16 mouse cellular contexts compared by ENCODE assay signal in genomic region chr16:90885351-90885750, GRCm38 (mm10). TPM values are rescaled to one million over a fixed set of nuclear protein-coding genes. Genes with fewer than 3 reads are reported as not detected.
DNase-seq lines count a peak whose midpoint lies in the region; ATAC-seq and TF ChIP-seq lines count a peak whose summit lies in the region.
"Had no signal": no experiment of that assay in that cellular context is flagged by ENCODE, and none has a peak within 500 bp of the region (broad histone marks: within the 10 kb centered on the region; RNA-seq: fewer than 3 reads in every experiment).

No protein-coding gene starts in this region.

- intact Hi-C loops in heart, adult 2 months (cut with DNase I): no loop called here

- peaks cover 13% of the 10 kb centered on the region for H3K4me1 ChIP-seq in heart, embryonic 16.5 days (ENCODE audit: control insufficient read depth, insufficient read depth, low read length)
- H3K4me1 ChIP-seq in heart, adult 2 months (ENCODE audit: control insufficient read depth, insufficient read depth, low read length): peaks cover 6% of the 10 kb centered on the region
- H3K4me1 ChIP-seq in midbrain, embryonic 11.5 days (ENCODE audit: control insufficient read depth, insufficient read depth, low read length): no peaks in the 10 kb centered on the region
- no peaks in the 10 kb centered on the region for H3K4me1 ChIP-seq in midbrain, embryonic 13.5 days (replicated peaks)
- H3K4me1 ChIP-seq in embryonic fibroblast, embryonic 13.5 days (ENCODE audit: control insufficient read depth, insufficient read depth, low read length): peaks cover 6% of the 10 kb centered on the region; the same call in 1 of the 2 replicates

- DNase-seq in heart, adult 2 months: no peak
- peak; percentile 8 for DNase-seq in midbrain, embryonic 11.5 days (ENCODE audit: low spot score, missing footprints)
- DNase-seq in embryo, embryonic 10 days (ENCODE audit: low spot score): no peak
- no peak for DNase-seq in left cerebral cortex, adult 18-20 months (ENCODE audit: low spot score in 2 of 2)
- DNase-seq: cerebellum, adult 8-10 months; liver, postnatal 0 days; midbrain, embryonic 14.5 days; right cerebral cortex, postnatal 4 days; thymus, adult 2 months had no signal

- peak overlapping the region; percentile 51 for H3K27ac ChIP-seq in heart, embryonic 16.5 days (ENCODE audit: low read length)
- H3K27ac ChIP-seq in heart, adult 2 months: no peak overlapping the region
- no peak overlapping the region for H3K27ac ChIP-seq in midbrain, embryonic 11.5 days (ENCODE audit: low read depth, low read length)
- H3K27ac ChIP-seq in midbrain, embryonic 13.5 days: no peak overlapping the region
- H3K27ac ChIP-seq in embryonic fibroblast, embryonic 13.5 days (ENCODE audit: insufficient read depth, low read length): peak overlapping the region; percentile 71
- H3K27ac ChIP-seq: forebrain, embryonic 10.5 days; hindbrain, embryonic 14.5 days had no signal

- TF ChIP-seq POLR2A in heart, adult 2 months (IDR thresholded peaks at IDR 0.05; ENCODE audit: insufficient read depth, low read depth, low read length): no peak
- TF ChIP-seq POLR2A in embryonic fibroblast, embryonic 13.5 days (IDR thresholded peaks at IDR 0.05; ENCODE audit: low read depth, low read length): no peak

- 0 out of 2 replicates have a peak, but pooled peaks cover 2% of the 10 kb centered on the region for H3K9me3 ChIP-seq in heart, embryonic 16.5 days (replicated peaks; ENCODE audit: control insufficient read depth, low read length)
- H3K9me3 ChIP-seq in midbrain, embryonic 11.5 days (ENCODE audit: control insufficient read depth, low read length): 0 out of 2 replicates have a peak, but pooled peaks cover 4% of the 10 kb centered on the region
- no peaks in the 10 kb centered on the region for H3K9me3 ChIP-seq in midbrain, embryonic 13.5 days

- no peak for TF ChIP-seq CTCF in heart, adult 2 months (IDR thresholded peaks at IDR 0.05)
- no peak for TF ChIP-seq CTCF in embryonic fibroblast, embryonic 13.5 days (IDR thresholded peaks at IDR 0.05; ENCODE audit: borderline replicate concordance, insufficient read depth, low read length)

- H3K4me2 ChIP-seq in heart, embryonic 16.5 days (ENCODE audit: low read depth, low read length): no peak overlapping the region
- no peak overlapping the region for H3K4me2 ChIP-seq in midbrain, embryonic 11.5 days
- no peak overlapping the region for H3K4me2 ChIP-seq in midbrain, embryonic 13.5 days (replicated peaks)
- H3K4me2 ChIP-seq: hindbrain, embryonic 14.5 days had no signal

- H3K27me3 ChIP-seq in heart, embryonic 16.5 days (ENCODE audit: control insufficient read depth, insufficient read depth, low read length): no peaks in the 10 kb centered on the region
- no peaks in the 10 kb centered on the region for H3K27me3 ChIP-seq in heart, adult 2 months (ENCODE audit: control insufficient read depth, insufficient read depth, low read length)
- no peaks in the 10 kb centered on the region for H3K27me3 ChIP-seq in midbrain, embryonic 11.5 days (ENCODE audit: control insufficient read depth, insufficient read depth, low read length)
- H3K27me3 ChIP-seq in midbrain, embryonic 13.5 days: no peaks in the 10 kb centered on the region

- no peaks in the 10 kb centered on the region for H3K79me2 ChIP-seq in heart, adult 2 months (replicated peaks; ENCODE audit: control insufficient read depth, insufficient read depth, low read length)

- WGBS in heart, embryonic 16.5 days: 67% methylated on average over 2 of the region's 2 CpGs
- WGBS in heart, adult 2 months: 58% methylated on average over 2 of the region's 2 CpGs
- WGBS in midbrain, embryonic 11.5 days: 72% methylated on average over 2 of the region's 2 CpGs
- 73% methylated on average over 2 of the region's 2 CpGs for WGBS in midbrain, embryonic 13.5 days

- no peak for TF ChIP-seq EP300 in heart, adult 2 months (IDR thresholded peaks at IDR 0.05; ENCODE audit: insufficient read depth, low read depth, low read length)

- H3K9ac ChIP-seq in heart, embryonic 16.5 days (ENCODE audit: low read length): no peak overlapping the region
- no peak overlapping the region for H3K9ac ChIP-seq in heart, adult 2 months (ENCODE audit: low read depth, low read length)
- H3K9ac ChIP-seq in midbrain, embryonic 11.5 days (ENCODE audit: low read length): no peak overlapping the region
- H3K9ac ChIP-seq in midbrain, embryonic 13.5 days (replicated peaks): no peak overlapping the region
- H3K9ac ChIP-seq: hindbrain, embryonic 14.5 days; liver, postnatal 0 days had no signal

- no peaks in the 10 kb centered on the region for H3K36me3 ChIP-seq in heart, embryonic 16.5 days (ENCODE audit: control insufficient read depth, insufficient read depth)
- no peaks in the 10 kb centered on the region for H3K36me3 ChIP-seq in heart, adult 2 months (ENCODE audit: control insufficient read depth, insufficient read depth, low read length)
- H3K36me3 ChIP-seq in midbrain, embryonic 11.5 days (ENCODE audit: control insufficient read depth, insufficient read depth, low read length): no peaks in the 10 kb centered on the region
- H3K36me3 ChIP-seq in midbrain, embryonic 13.5 days: no peaks in the 10 kb centered on the region
- H3K36me3 ChIP-seq: forebrain, embryonic 10.5 days had no signal

- no peak for ATAC-seq in heart, embryonic 16.5 days (replicated peaks; ENCODE audit: extremely low read depth, insufficient read depth, low FRiP score)
- no peak for ATAC-seq in midbrain, embryonic 11.5 days (ENCODE audit: low FRiP score)
- no peak for ATAC-seq in midbrain, embryonic 13.5 days
- ATAC-seq: CD4-positive, CD25-positive, alpha-beta regulatory T cell, adult 4 months; intestine, embryonic 16.5 days; liver, postnatal 0 days had no signal

- H3K4me3 ChIP-seq in heart, embryonic 16.5 days (ENCODE audit: low read length): no peak overlapping the region
- H3K4me3 ChIP-seq in heart, adult 2 months: no peak overlapping the region
- H3K4me3 ChIP-seq in midbrain, embryonic 11.5 days (ENCODE audit: low read depth, low read length): no peak overlapping the region
- no peak overlapping the region for H3K4me3 ChIP-seq in midbrain, embryonic 13.5 days (replicated peaks)
- no peak overlapping the region for H3K4me3 ChIP-seq in embryonic fibroblast, embryonic 13.5 days (ENCODE audit: insufficient read depth, low read length)
- H3K4me3 ChIP-seq: forebrain, embryonic 10.5 days had no signal

RNA-seq across cellular contexts. Expression of gene Cfap298, which starts 49.6 kb away (rescaled TPM):
- polyA plus RNA-seq in heart, embryonic 16.5 days (2015; fragmentation: Nextera tagmentation; extraction: Ambion mirVana): 48.2 and 54.4 TPM in 2 replicates
- 10 to 100 TPM; 24.2 to 27.5 TPM for total RNA-seq in heart, adult 2 months (2021)
- polyA plus RNA-seq in heart, adult 2 months (2012; rRNA removed): 8.2 TPM in 2 replicates
- polyA plus RNA-seq in midbrain, embryonic 11.5 days (2014; fragmentation: Nextera tagmentation; extraction: Ambion mirVana): 50.5 and 52.7 TPM in 2 replicates
- polyA plus RNA-seq in midbrain, embryonic 13.5 days (2015; fragmentation: Nextera tagmentation; extraction: Ambion mirVana): 43.3 and 47.0 TPM in 2 replicates
- 15.0 and 28.2 TPM in 2 replicates for polyA plus RNA-seq in embryonic fibroblast, embryonic 13.5 days (2011; ENCODE audit: insufficient read length, low read depth, missing spikeins)
- total RNA-seq in left cerebral cortex, adult 18-20 months (2021): 10 to 100 TPM; 39.8 to 48.0 TPM

RNA-seq across cellular contexts. Expression of gene Eva1c, which starts 58.8 kb away (rescaled TPM):
- polyA plus RNA-seq in heart, embryonic 16.5 days (2015; fragmentation: Nextera tagmentation; extraction: Ambion mirVana): 3.3 TPM in 2 replicates
- total RNA-seq in heart, adult 2 months (2021): 1 to 10 TPM; 1.3 to 2.1 TPM
- 0.92 and 1.6 TPM in 2 replicates for polyA plus RNA-seq in heart, adult 2 months (2012; rRNA removed)
- polyA plus RNA-seq in midbrain, embryonic 11.5 days (2014; fragmentation: Nextera tagmentation; extraction: Ambion mirVana): 1.1 and 1.3 TPM in 2 replicates
- polyA plus RNA-seq in midbrain, embryonic 13.5 days (2015; fragmentation: Nextera tagmentation; extraction: Ambion mirVana): 1.7 and 2.6 TPM in 2 replicates
- 1.7 and 2.0 TPM in 2 replicates for polyA plus RNA-seq in embryonic fibroblast, embryonic 13.5 days (2011; ENCODE audit: insufficient read length, low read depth, missing spikeins)
- 1 to 10 TPM; 3.0 to 3.3 TPM for total RNA-seq in left cerebral cortex, adult 18-20 months (2021)
- polyA plus RNA-seq: CD4-positive, CD25-positive, alpha-beta regulatory T cell, adult 4 months had no signal

Comparison
In these comparisons a context has a peak if more than half of its experiments do, and no peak if none do; other contexts are left out.
1. H3K27ac ChIP-seq: peak in heart, embryonic 16.5 days (single experiment) and embryonic fibroblast, embryonic 13.5 days (single experiment); none in heart, adult 2 months (single experiment), midbrain, embryonic 11.5 days (single experiment) and midbrain, embryonic 13.5 days (single experiment).